ENCODE assay signal across 8 mouse cellular contexts in genomic region chr1:157506522-157506921, GRCm38 (mm10). TPM values are rescaled to one million over a fixed set of nuclear protein-coding genes. Genes with fewer than 3 reads are reported as not detected.
A peak's percentile ranks its signal among the peaks of the same experiment; 100 is the strongest.
DNase-seq lines count a peak whose midpoint lies in the region; ATAC-seq lines count a peak whose summit lies in the region.

Gene Sec16b, plus strand, starts transcription at chr1:157506728.

- peaks cover 2% of the 10 kb centered on the region; the same call in 1 of the 2 replicates for H3K27me3 ChIP-seq in embryonic facial prominence, embryonic 13.5 days

- H3K9me3 ChIP-seq in embryonic facial prominence, embryonic 13.5 days: no peaks in the 10 kb centered on the region

- intact Hi-C loops in heart, postnatal 36 days (cut with DNase I): no loop called here

- H3K9ac ChIP-seq in embryonic facial prominence, embryonic 13.5 days: no peak within 1 kb of the TSS

- peak within 1 kb of the TSS; percentile 32 for H3K4me2 ChIP-seq in embryonic facial prominence, embryonic 13.5 days

- H3K27ac ChIP-seq in embryonic facial prominence, embryonic 13.5 days: peak within 1 kb of the TSS; percentile 7; the same call in 1 of the 2 replicates

- no peaks in the 10 kb centered on the region for H3K36me3 ChIP-seq in embryonic facial prominence, embryonic 13.5 days

- no peak within 1 kb of the TSS for H3K4me3 ChIP-seq in embryonic facial prominence, embryonic 13.5 days

- peak; percentile 5 for DNase-seq in ovary, postnatal 10 days (ENCODE audit: low spot score)
- DNase-seq in ovary, adult 18-20 months (ENCODE audit: low spot score): no peak
- peak; percentile 42 to 69 for DNase-seq in heart, postnatal 36 days
- DNase-seq in lung, postnatal 14 days: peak; percentile 20
- DNase-seq in thymus, postnatal 10 days (ENCODE audit: low spot score in 2 of 2): no peak
- DNase-seq in spleen, adult 18-20 months: no peak
- DNase-seq in frontal cortex, postnatal 14 days (ENCODE audit: low spot score in 2 of 2): no peak

- no peak for ATAC-seq in embryonic facial prominence, embryonic 13.5 days (ENCODE audit: insufficient number of reproducible peaks, insufficient read depth, low FRiP score, low TSS enrichment, low read depth)

- 9% methylated on average over 5 of the region's 5 CpGs for WGBS in embryonic facial prominence, embryonic 13.5 days

- H3K4me1 ChIP-seq in embryonic facial prominence, embryonic 13.5 days: peaks cover 13% of the 10 kb centered on the region

RNA-seq across cellular contexts. Expression of gene Sec16b, which starts in this region (rescaled TPM):
- polyA plus RNA-seq in embryonic facial prominence, embryonic 13.5 days (2015; fragmentation: Nextera tagmentation; extraction: Ambion mirVana): 3.5 and 4.0 TPM in 2 replicates
- under 1 TPM; 0.73 to 0.89 TPM for total RNA-seq in heart, postnatal 36 days (2021)

Comparison
In these comparisons a context has a peak if more than half of its experiments do, and no peak if none do; other contexts are left out.
1. DNase-seq: peak in ovary, postnatal 10 days (single experiment) and lung, postnatal 14 days (single experiment); none in ovary, adult 18-20 months (single experiment), thymus, postnatal 10 days (0 of 2), spleen, adult 18-20 months (0 of 2) and frontal cortex, postnatal 14 days (0 of 2).
2. Peak in DNase-seq in heart, postnatal 36 days; RNA of the gene not detected or under 1 TPM.